Mouse (Mus musculus) erythroblast, adult 5-6 weeks (primary cell): ENCODE results near the gene Spire2. TPM values are rescaled to one million over a fixed set of nuclear protein-coding genes. Genes with fewer than 3 reads are reported as not detected.
"Not testable (repeated sequence)": the region's sequence is repeated elsewhere in the genome, so short reads cannot be mapped to it uniquely, and the experiment has no call there.

Experiments
- ATAC-seq: replicated peaks from 2 replicates; pipeline ENCODE4 v1.8.0; 2016; ENCODE audit warnings: moderate number of reproducible peaks, mild to moderate bottlenecking, moderate TSS enrichment, inconsistent platforms; ENCODE audit not compliant: poor library complexity, low FRiP score, severe bottlenecking
- total RNA-seq, 2 experiments: library from RNA; stranded (forward) in 1 of 2; stranded (reverse) in 1 of 2; fragments of 150-400 nt in 1 of 2; fragments of 200-764, 138-1000 nt in 1 of 2; gene quantifications; 2 replicates each; pipeline versions ENCODE4 v1.2.3 to v1.2.4; 2015 to 2017; ENCODE audit warnings: low replicate concordance in 2 of 2

Spire2 gene
- total RNA-seq (2015; ENCODE audit: low replicate concordance) (not detected in 2 replicates), total RNA-seq (2017; ENCODE audit: low replicate concordance) (0.09 TPM in 1 of 2 replicates, not detected in the other)

DNA sequence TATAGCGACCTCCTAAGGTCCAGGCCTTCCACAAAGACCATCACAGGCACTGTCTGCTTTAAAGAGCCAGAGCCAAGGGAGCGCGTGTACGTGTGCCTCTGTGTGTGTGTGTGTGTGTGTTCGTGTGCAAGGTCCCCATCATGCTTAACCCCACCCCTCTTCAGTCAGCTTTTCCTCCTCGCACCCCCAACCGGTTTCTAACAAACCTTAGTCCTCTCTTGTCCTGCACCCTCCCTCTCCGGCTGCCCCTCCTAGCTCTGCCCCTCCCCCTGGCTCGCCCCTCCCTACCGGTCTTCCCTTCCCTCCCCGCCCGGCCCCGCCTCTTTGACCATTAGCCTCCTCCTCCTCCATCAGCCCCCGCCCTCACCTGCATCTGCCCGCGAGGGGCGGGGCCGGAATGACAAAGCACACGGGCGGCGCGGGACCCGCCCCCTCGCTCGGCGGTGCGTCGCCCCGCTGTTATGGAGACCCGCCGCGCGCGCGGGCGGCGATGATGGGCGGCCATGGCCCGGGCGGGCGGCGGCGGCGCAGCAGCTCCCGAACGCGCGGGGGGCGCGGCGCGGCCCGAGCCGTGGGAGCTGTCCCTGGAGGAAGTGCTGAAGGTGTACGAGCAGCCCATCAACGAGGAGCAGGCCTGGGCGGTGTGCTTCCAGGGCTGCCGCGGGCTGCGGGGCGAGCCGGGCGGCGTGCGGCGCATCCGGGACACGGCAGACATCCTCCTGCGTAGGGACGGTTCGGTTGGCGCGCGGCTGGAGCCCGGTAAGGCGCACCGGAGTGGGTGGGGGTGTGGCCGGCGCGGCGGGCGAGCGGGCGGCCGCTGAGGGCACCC, at the start of gene Spire2:
Gene Spire2 (plus strand): TSS at position 452 of the 829 bp plus-strand sequence.
- peak; percentile 66 for ATAC-seq

GRCm38 (mm10) chr8:123282994-123283393, 49.5 kb upstream of the Spire2 start:
- not testable (repeated sequence) for ATAC-seq

DNA sequence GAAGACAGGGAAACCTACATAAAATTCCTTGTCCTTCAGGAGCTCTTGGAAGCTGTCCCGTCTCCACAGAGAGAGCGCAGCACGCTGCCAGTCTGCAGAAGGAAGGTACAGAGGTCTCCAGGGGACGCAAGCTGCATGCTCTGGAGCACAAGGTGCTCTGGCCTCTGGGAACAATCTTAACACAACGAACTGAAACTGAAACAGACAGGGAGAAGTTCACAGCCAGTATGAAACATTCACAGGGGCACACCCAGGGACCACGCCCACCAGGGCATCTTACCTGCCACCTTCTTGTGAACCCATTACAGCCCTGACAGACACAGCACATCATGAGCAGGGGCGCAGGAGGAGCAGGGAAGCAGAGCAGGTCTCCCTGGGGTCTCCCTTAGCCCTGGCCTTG, 48.5 kb upstream of the Spire2 start:
- ATAC-seq = no peak

- ATAC-seq = no peak
Measured at GRCm38 (mm10) chr8:123284493-123284892, 48.0 kb upstream of the Spire2 start.

GRCm38 (mm10) chr8:123287362-123287761, 45.2 kb upstream of the Spire2 start:
- no peak for ATAC-seq

DNA sequence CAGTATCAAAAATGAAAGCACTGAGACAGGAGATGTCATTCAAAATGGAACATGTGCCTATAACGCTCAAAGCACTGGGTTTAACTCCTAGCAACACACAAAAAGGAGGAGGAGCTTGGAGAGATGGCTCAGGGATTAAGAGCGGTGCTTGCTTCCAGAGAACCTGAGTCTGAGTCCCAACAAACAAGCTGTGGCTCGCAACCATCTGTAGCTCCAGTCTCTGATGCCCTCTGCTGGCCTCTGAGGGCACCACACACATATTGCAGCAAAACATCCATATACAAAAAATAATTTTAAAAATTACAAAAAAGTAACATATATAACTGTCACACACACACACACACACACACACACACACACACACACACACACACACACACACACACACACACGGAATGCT, 42.3 kb upstream of the Spire2 start:
- no peak for ATAC-seq

GRCm38 (mm10) chr8:123290679-123291078, 41.8 kb upstream of the Spire2 start:
- no peak for ATAC-seq

DNA sequence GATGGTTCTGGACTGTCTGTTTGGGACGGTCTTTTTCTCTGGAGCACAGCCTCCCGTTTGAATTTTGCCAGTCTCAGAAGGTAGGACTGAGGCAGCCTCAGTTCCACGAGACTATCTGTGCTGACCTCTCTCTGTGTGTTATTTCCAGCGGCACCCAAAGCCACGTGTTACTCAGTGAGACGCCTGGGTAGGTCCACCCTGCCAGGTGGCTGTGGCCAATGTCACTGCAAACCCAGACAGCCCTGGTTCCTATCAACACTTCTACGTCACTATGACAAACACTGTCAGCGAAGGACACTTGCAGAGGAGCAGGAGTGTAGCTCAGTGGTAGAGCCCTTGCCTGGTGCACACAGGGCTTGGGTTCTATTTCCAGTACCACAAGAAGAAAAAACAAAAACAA, 40.8 kb upstream of the Spire2 start:
- ATAC-seq = no peak

GRCm38 (mm10) chr8:123292281-123292680, 40.2 kb upstream of the Spire2 start:
- no peak for ATAC-seq

DNA sequence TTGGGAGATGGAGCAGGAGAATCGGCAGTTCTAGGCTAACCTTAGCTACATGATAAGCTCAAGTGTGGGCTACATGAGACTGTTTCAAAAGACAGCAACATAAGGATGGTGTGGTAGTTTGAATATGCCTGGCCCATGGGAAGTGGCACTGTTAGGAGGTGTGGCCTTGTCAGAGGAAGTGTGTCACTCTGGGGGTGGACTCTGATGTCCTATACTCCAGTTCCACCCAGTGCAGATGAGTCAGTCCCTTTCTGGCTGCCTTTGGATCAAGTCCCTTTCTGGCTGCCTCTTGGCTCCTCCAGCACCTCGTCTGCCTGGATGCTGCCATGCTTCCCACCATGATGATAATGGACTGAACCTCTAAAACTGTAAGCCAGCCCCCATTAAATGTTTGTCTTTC, 39.7 kb upstream of the Spire2 start:
- ATAC-seq = no peak

DNA sequence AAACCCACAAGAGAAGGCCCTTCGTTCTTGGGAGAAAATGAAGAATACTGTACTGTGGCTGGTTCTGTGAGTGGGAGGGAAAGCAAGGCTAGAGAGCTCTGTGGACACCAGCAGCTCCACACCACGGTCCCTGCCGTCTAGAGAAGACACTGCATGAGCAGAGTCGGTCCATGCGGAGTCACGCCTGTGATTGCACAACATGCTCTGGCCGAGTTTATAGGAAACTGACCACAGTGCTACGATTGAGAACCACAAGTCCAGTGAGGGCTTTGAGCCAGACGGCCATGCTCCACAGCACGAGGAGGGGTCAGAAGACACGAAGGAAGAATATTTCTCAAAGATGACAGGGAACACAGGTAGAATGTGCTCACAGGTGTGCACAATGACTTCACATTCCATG, 34.2 kb upstream of the Spire2 start:
- ATAC-seq = 0 out of 2 replicates have a peak, but pooled peaks have one; percentile 16

DNA sequence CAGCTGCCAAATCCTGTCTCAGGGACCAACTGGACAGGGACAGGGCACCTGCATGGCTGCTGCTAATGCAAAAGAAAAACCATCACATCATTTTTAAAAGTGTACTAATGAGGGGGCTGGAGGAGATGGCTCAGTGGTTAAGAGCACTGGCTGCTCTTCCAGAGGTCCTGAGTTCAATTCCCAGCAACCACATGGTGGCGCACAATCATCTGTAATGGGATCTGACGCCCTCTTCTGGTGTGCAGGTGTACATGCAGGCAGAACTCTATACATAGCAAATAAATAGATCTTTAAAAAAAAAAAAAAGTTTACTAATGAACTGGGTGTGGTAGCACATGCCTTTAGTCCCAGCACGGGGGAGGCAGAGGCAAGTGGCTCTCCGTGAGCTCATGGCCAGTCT, 23.8 kb upstream of the Spire2 start:
- ATAC-seq = no peak

DNA sequence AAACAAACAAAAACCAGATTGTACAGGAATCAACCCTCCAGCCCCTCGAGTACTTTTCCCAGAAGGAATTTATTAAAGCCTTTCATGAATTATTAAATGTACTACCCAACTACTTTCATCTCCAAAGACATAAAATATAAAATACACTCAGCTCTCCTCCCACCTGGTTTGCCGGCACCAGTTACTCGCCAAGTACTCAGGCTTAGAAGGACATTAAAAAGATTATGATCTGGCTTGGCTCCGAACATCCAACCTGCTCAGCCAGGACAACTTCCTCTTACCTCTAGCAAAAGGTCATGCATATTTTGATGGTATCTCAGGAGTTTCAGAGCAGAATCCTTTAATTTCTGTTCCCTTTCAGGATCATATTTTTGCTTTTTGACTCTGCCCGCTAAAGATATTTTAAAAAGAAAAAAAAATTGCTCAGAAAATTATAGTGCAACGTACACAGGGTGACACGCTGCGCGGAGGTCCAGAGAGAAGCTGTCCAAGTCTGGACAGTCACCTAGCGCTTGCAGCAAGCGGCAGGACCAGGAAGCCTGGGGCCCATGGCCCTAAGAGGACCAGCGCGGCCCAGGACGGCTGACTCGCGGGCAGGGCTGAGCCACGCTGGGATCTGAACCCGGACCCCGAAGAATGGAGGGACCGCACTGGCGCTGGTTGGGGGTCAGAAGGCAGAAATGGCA, 14.6 kb upstream of the Spire2 start:
- ATAC-seq = peak; percentile 74

DNA sequence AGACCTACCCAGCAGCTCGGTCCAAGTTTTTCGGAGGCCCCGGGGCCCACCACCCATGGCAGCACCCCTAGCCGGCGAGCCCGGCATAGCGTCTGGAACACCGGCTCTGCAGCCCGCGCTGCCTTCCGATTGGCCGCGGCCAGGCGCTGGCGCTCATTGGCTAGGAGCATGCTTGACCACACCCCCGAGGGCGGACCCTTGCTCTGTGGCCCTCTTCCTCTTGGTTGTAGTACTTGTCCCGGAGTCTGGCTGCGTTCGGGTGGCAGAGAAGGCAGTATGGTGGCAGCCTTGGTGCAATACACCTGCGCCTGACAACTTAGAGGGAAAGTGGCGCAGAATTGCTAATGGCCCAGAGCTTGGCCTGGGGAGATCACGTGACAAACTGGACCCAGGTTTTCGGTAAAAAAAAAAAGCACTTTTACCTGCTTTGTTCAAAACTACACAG, 14.0 kb upstream of the Spire2 start, which contains the start of gene Fanca:
Gene Fanca (minus strand): TSS at position 110 of the 445 bp plus-strand sequence.
- peak; percentile 99 for ATAC-seq

DNA sequence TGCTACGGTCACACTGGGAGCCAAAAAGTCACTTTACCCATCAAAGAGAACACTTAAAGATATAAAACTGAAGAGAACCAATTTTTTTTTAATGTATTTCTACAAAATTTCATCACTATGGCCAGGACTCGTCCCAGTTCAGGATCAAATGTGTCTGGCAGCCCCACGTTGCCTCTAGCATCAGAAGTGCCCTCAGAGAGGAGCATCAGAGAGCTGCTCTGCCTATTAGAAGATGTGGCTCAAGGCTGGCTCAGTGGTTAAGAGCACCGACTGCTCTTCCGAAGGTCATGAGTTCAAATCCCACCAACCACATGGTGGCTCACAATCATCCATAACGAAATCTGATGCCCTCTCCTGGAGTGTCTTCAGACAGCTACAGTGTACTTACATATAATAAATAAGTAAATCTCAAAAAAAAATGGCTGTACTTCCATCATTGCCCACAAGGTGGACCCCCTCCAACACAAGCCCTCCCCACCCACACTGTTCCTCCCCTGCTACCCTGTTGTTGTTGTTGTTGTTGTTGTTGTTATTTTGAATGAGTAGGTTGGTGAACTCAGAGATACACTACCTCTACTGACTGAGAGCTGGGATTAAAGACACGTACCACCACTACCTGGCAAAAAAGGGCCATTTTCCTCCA, 12.9 kb upstream of the Spire2 start:
- ATAC-seq = no peak

DNA sequence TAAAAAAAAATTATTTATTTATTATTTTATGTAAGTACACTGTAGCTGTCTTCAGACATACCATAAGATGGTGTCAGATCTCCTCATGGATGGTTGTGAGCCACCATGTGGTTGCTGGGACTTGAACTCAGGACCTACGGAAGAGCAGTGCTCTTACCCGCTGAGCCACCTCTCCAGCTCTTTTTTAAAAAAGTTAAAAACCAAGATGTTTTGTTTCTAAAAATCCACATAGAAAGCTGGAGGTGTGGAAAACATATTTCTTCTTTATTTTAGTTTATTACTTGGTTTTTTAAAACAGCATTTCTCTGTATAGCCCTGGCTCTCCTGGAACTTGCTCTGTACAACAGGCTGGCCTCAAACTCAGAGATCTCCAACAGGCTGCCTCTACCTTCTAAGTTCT, 4.0 kb upstream of the Spire2 start:
- no peak for ATAC-seq

DNA sequence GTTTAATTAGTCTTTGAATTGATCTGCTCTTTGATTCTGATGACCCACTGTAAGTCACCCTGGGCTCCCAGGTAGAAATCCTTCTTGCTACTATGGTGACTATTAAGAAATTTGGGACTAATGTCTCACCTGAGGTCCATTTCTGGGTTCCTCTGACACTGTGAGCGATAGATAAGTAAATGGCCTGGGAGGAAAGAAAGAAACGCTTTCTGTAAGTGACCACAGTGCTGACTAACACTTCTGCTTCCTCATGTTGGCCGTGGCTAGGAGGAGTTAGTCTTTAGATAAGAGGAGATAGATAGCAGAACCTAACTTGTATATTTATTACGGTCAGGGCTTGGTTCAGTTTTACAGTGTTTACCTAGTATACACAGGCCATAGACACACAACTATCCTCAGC, 3.2 kb upstream of the Spire2 start:
- ATAC-seq = no peak

DNA sequence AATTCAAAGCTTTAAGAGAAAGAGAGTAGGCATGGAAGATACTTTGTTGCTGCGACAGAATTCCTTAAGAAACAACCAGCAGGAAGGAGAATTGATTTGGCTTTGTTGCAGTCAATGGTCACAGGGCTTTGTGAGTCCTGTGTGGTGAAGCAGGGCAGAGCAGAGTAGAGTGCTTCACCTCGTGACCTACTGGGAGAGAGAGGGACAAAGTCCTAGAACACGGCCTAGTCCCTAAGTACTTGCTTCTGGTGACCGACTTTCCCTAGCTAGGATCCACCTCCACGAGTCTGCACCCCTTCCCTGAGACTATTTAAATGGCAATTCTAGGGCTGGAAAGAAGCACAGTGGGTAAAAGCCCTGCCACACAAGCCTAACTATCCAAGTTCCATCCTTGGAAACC, 2.6 kb upstream of the Spire2 start:
- ATAC-seq = no peak

GRCm38 (mm10) chr8:123330701-123331100, 1.8 kb upstream of the Spire2 start:
- ATAC-seq = no peak

DNA sequence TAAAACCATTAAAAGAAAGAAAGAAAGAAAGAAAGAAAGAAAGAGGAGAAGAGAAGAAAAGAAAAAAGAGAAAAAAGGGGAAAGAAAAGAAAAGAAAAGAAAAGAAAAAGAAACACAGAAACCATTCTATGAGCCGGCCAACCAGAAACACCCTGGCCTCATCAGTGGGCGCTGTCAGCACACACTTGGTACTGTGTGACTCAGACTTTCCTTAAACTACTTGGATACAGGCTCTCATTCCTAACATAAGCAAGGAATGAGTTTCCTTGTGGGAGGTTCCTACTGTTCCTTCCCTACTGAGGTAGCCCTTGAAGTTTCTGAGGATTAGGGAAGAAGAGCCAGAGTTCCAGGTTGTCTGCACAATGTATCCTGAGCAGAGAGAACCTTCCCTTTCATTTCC, 1.2 kb upstream of the Spire2 start:
- ATAC-seq = no peak
